Mouse (Mus musculus) spleen, adult 2 months (tissue): ENCODE data around the gene Pde4dip.

Experiments
- CTCF ChIP-seq: fragments of 200-500 bp; IDR thresholded peaks from 2 replicates; pipeline ENCODE4 v1.5.1; 2011; ENCODE audit warnings: mild to moderate bottlenecking, inconsistent platforms; ENCODE audit not compliant: insufficient read depth, insufficient read length, insufficient replicate concordance; ENCODE audit errors: extremely low read depth
- POLR2A ChIP-seq: fragments of 200-500 bp; IDR thresholded peaks from 2 replicates; pipeline ENCODE4 v1.6.1; 2011; ENCODE audit warnings: low read depth, low read length, inconsistent platforms

- TF ChIP-seq CTCF (no peak), POLR2A (no peak)
These were observed 202.0 kb downstream of the Pde4dip start for GRCm38 (mm10) chr3:97686372-97687117.
